Mouse (Mus musculus) CH12.LX (cell line): Measurements from ENCODE around the gene Atp6ap1l. TPM values are rescaled to one million over a fixed set of nuclear protein-coding genes. Genes with fewer than 3 reads are reported as not detected.

ENCODE experiments used
- DNase-seq: peaks from one replicate; pipeline ENCODE4 v3.0.0-alpha.2; 2013; ENCODE audit errors: extremely low read depth
- H3K27ac ChIP-seq: 2 replicates; pipeline ENCODE4 v1.5.1; 2012; ENCODE audit warnings: low read depth, mild to moderate bottlenecking, control low read depth, moderate library complexity; ENCODE audit not compliant: insufficient read depth
- H3K27me3 ChIP-seq: replicated peaks from 2 replicates; pipeline ENCODE3; 2012; ENCODE audit warnings: inconsistent platforms
- H3K36me3 ChIP-seq, 2 experiments: replicated peaks in 1 of 2; 2 replicates each; pipeline versions ENCODE3 to v1.6.1; 2012; ENCODE audit warnings: inconsistent platforms in 1 of 2, low read length in 1 of 2, mild to moderate bottlenecking in 1 of 2, mixed read lengths in 1 of 2, moderate library complexity in 1 of 2; ENCODE audit not compliant: control insufficient read depth in 1 of 2, insufficient read depth in 1 of 2
- H3K4me1 ChIP-seq, 2 experiments: 2 replicates each; pipeline ENCODE4 v1.6.1; 2012; ENCODE audit warnings: inconsistent platforms in 1 of 2, moderate library complexity in 1 of 2; ENCODE audit not compliant: insufficient read depth in 2 of 2, control insufficient read depth in 1 of 2
- H3K4me2 ChIP-seq: 2 replicates; pipeline ENCODE4 v1.6.1; 2012; ENCODE audit warnings: low read depth, mild to moderate bottlenecking, control low read depth; ENCODE audit not compliant: poor library complexity, insufficient read depth, severe bottlenecking
- H3K4me3 ChIP-seq, 3 experiments: fragments of 150-350 bp in 1 of 3; sonication (generic) in 1 of 3; replicated peaks in 1 of 3; 2 replicates each; pipeline versions ENCODE3 to v1.5.1; 2011 to 2012; ENCODE audit warnings: low read depth in 2 of 3, low read length in 2 of 3, mild to moderate bottlenecking in 2 of 3, moderate library complexity in 2 of 3, control low read depth in 1 of 3, improper control_type of control experiment in 1 of 3, inconsistent platforms in 1 of 3, mixed read lengths in 1 of 3; ENCODE audit not compliant: poor library complexity in 1 of 3
- H3K79me2 ChIP-seq: replicated peaks from 2 replicates; pipeline ENCODE4 v1.6.1; 2012; ENCODE audit warnings: mild to moderate bottlenecking, moderate library complexity; ENCODE audit not compliant: control insufficient read depth, poor library complexity, insufficient read depth, severe bottlenecking; ENCODE audit errors: extremely low read depth
- H3K9ac ChIP-seq: 2 replicates; pipeline ENCODE4 v1.6.1; 2012; ENCODE audit warnings: low read depth, mild to moderate bottlenecking, control low read depth, moderate library complexity; ENCODE audit not compliant: insufficient read depth
- H3K9me3 ChIP-seq: replicated peaks from 2 replicates; pipeline ENCODE3; 2012; ENCODE audit warnings: low read length, inconsistent platforms, mixed read lengths
- CHD1 ChIP-seq: IDR thresholded peaks from 2 replicates; pipeline ENCODE4 v1.6.1; 2012; ENCODE audit warnings: low read depth, low read length, improper control_type of control experiment, inconsistent platforms
- CTCF ChIP-seq, 2 experiments: IDR thresholded peaks in 1 of 2; conservative IDR thresholded peaks in 1 of 2; 2 replicates each; pipeline ENCODE4 v1.5.1; 2011 to 2012; ENCODE audit warnings: low read depth in 2 of 2, low read length in 2 of 2, improper control_type of control experiment in 1 of 2, inconsistent platforms in 1 of 2, mild to moderate bottlenecking in 1 of 2, moderate library complexity in 1 of 2
- E2F4 ChIP-seq: IDR thresholded peaks from 2 replicates; pipeline ENCODE4 v1.6.1; 2011; ENCODE audit warnings: low read depth, low read length, improper control_type of control experiment; ENCODE audit not compliant: insufficient replicate concordance
- ETS1 ChIP-seq: conservative IDR thresholded peaks from 2 replicates; pipeline ENCODE4 v1.6.1; 2012; ENCODE audit warnings: low read depth, mild to moderate bottlenecking, inconsistent platforms, low read length, improper control_type of control experiment, moderate library complexity
- GABPA ChIP-seq: IDR thresholded peaks from 2 replicates; pipeline ENCODE4 v1.6.1; 2012; ENCODE audit warnings: low read depth, low read length, improper control_type of control experiment, inconsistent platforms; ENCODE audit not compliant: insufficient replicate concordance
- HCFC1 ChIP-seq: IDR thresholded peaks from 2 replicates; pipeline ENCODE4 v1.6.1; 2012; ENCODE audit warnings: low read depth, mild to moderate bottlenecking, inconsistent platforms, low read length, improper control_type of control experiment
- JUN ChIP-seq: IDR thresholded peaks from 2 replicates; pipeline ENCODE4 v1.6.1; 2011; ENCODE audit warnings: low read depth, mild to moderate bottlenecking, low read length, improper control_type of control experiment, moderate library complexity; ENCODE audit not compliant: insufficient read depth
- JUND ChIP-seq: conservative IDR thresholded peaks from 2 replicates; pipeline ENCODE4 v1.6.1; 2011; ENCODE audit warnings: low read depth, low read length, improper control_type of control experiment
- KAT2A ChIP-seq: IDR thresholded peaks from 2 replicates; pipeline ENCODE4 v1.6.1; 2012; ENCODE audit warnings: low read length, improper control_type of control experiment, inconsistent platforms; ENCODE audit not compliant: insufficient replicate concordance
- MAFK ChIP-seq: IDR thresholded peaks from 2 replicates; pipeline ENCODE4 v1.6.1; 2011; ENCODE audit warnings: low read length, improper control_type of control experiment; ENCODE audit not compliant: insufficient replicate concordance
- MAZ ChIP-seq: IDR thresholded peaks from 2 replicates; pipeline ENCODE4 v1.6.1; 2012; ENCODE audit warnings: low read depth, mild to moderate bottlenecking, inconsistent platforms, low read length, improper control_type of control experiment, moderate library complexity
- MXI1 ChIP-seq: IDR thresholded peaks from 2 replicates; pipeline ENCODE4 v1.6.1; 2011; ENCODE audit warnings: mild to moderate bottlenecking, low read depth, low read length, improper control_type of control experiment
- MYC ChIP-seq: IDR thresholded peaks from 2 replicates; pipeline ENCODE4 v1.6.1; 2011; ENCODE audit warnings: low read depth, mild to moderate bottlenecking, improper control_type of control experiment, low read length
- NELFE ChIP-seq: IDR thresholded peaks from 2 replicates; pipeline ENCODE4 v1.6.1; 2011; ENCODE audit warnings: low read depth, low read length, improper control_type of control experiment
- NRF1 ChIP-seq: IDR thresholded peaks from 2 replicates; pipeline ENCODE4 v1.6.1; 2014; ENCODE audit warnings: low read depth, mild to moderate bottlenecking, inconsistent platforms, low read length, improper control_type of control experiment, moderate library complexity
- PAX5 ChIP-seq: IDR thresholded peaks from 2 replicates; pipeline ENCODE4 v1.6.1; 2012; ENCODE audit warnings: low read length, inconsistent platforms, mixed read lengths
- POLR2A ChIP-seq: IDR thresholded peaks from 2 replicates; pipeline ENCODE4 v1.6.1; 2011; ENCODE audit warnings: low read depth, mild to moderate bottlenecking, improper control_type of control experiment, low read length
- RAD21 ChIP-seq: IDR thresholded peaks from 2 replicates; pipeline ENCODE4 v1.6.1; 2011; ENCODE audit warnings: low read depth, mild to moderate bottlenecking, low read length, improper control_type of control experiment, moderate library complexity
- SMC3 ChIP-seq: IDR thresholded peaks from 2 replicates; pipeline ENCODE4 v1.6.1; 2011; ENCODE audit warnings: low read depth, low read length, improper control_type of control experiment
- TBP ChIP-seq: conservative IDR thresholded peaks from 2 replicates; pipeline ENCODE4 v1.6.1; 2011; ENCODE audit warnings: low read depth, low read length, improper control_type of control experiment
- UBTF ChIP-seq: IDR thresholded peaks from 2 replicates; pipeline ENCODE4 v1.6.1; 2012; ENCODE audit warnings: low read depth, mild to moderate bottlenecking, inconsistent platforms, low read length, improper control_type of control experiment, moderate library complexity
- USF2 ChIP-seq: conservative IDR thresholded peaks from 2 replicates; pipeline ENCODE4 v1.6.1; 2011; ENCODE audit warnings: low read depth, low read length, improper control_type of control experiment
- ZC3H11A ChIP-seq: IDR thresholded peaks from 2 replicates; pipeline ENCODE4 v1.6.1; 2012; ENCODE audit warnings: low read depth, mild to moderate bottlenecking, inconsistent platforms, low read length, improper control_type of control experiment
- ZKSCAN1 ChIP-seq: IDR thresholded peaks from 2 replicates; pipeline ENCODE4 v1.6.1; 2012; ENCODE audit warnings: low read depth, inconsistent platforms, low read length, improper control_type of control experiment, borderline replicate concordance
- dilution Hi-C: fragments of 300-500 bp; cut with MboI; formaldehyde crosslinking; loops from 2 replicates; pipeline ENCODE4 v1.14.3; 2020; ENCODE audit warnings: low sequenced_read_pairs; ENCODE audit not compliant: extremely low pct_unique_long_range_greater_than_20kb, extremely low pct_ligation_motif_present
- in situ Hi-C: fragments of 300-500 bp; cut with MboI; formaldehyde crosslinking; loops from 3 replicates; pipeline ENCODE4 v1.14.3; 2019; ENCODE audit warnings: low sequenced_read_pairs, low pct_ligation_motif_present, low pct_unique_long_range_greater_than_20kb, mixed read lengths
- polyA plus RNA-seq: library from polyadenylated mRNA; unstranded; fragments of >175 nt; gene quantifications from 2 replicates; pipeline ENCODE4 v1.2.1, GENCODE M21; 2012; ENCODE audit warnings: low read depth; ENCODE audit not compliant: insufficient read length
- total RNA-seq, 2 experiments: library from RNA; depleted of rRNA; stranded (reverse); fragments of 300-350 nt in 1 of 2; fragments of >200 nt in 1 of 2; gene quantifications; 2 replicates each; pipeline ENCODE4 v1.2.3; 2012 to 2014

Atp6ap1l gene
- total and polyA plus RNA-seq, 3 experiments = not detected

DNA sequence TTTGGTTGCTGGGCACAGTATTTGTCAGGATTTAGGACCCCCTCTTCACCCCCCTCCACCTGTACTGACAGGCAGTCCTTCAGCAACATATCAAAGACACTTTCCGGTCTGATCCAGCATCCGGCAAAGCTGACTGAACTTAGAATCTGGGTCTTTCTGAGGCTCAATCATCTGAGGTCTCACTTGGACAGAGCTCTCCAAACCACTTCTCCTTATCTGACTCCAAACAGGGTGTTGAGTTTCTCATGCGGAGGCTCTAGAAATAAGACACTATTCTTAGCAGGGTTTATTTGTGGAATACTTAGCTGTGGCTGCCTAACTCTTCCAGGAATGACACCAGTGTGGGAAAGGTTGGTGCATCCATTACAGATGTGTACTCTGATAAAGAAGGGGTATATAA is 43.0 kb downstream of the Atp6ap1l start:
- no peak for TF ChIP-seq POLR2A
- TF ChIP-seq KAT2A = no peak
- no peak for TF ChIP-seq MXI1
- TF ChIP-seq JUND = no peak
- TF ChIP-seq NELFE = no peak
- no peak for TF ChIP-seq CHD1
- TF ChIP-seq GABPA = no peak
- TF ChIP-seq SMC3 = no peak
- no peak for TF ChIP-seq JUN
- no peak for TF ChIP-seq ZKSCAN1
- TF ChIP-seq RAD21 = no peak
- TF ChIP-seq ZC3H11A = no peak
- no peak for TF ChIP-seq HCFC1
- TF ChIP-seq USF2 = no peak
- no peak for TF ChIP-seq MYC
- no peak for TF ChIP-seq UBTF
- no peak for TF ChIP-seq PAX5
- TF ChIP-seq CTCF (conservative IDR thresholded peaks at IDR 0.05 in 1 of 2, IDR thresholded peaks at IDR 0.05 in 1 of 2; ENCODE audit: low read depth in 2 of 2, low read length in 2 of 2) = no peak
- no peak for DNase-seq
- Histone ChIP-seq H3K4me3 (no peak overlapping the region), H3K4me2 (no peak overlapping the region), H3K79me2 (no peaks in the 10 kb centered on the region), H3K4me1 (no peaks in the 10 kb centered on the region), H3K27me3 (no peaks in the 10 kb centered on the region), H3K9me3 (no peaks in the 10 kb centered on the region), H3K9ac (no peak overlapping the region), H3K27ac (no peak overlapping the region), H3K36me3 (no peaks in the 10 kb centered on the region)
- in situ Hi-C loops = no loop called here
- dilution Hi-C loops = no loop called here

DNA sequence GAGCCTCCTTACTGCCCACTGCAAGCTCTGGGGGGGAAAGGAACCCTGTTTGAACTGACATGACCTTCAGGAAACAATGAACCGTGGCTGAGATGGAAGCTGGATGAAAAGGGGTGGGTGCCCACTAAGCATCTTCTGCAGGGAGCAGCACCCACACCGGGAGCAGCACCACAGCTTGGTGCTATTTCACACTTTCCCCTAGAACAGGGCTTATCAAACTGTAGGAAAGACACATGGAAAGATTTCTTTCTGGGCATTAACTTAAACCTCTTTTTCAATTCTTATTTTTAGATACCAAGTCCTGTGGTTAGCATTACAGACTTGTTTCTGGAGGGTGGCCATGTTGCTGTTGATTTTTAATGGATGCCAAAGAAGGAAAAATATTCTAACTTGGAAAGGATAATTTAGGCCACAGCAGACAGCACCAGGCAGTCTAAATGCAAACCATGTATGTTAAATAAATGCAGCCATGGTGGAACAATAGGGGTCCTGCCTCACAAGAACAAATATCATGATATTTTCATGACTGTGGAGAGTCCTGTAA is 44.2 kb downstream of the Atp6ap1l start:
- TF ChIP-seq RAD21 (no peak), NELFE (no peak), KAT2A (no peak), JUND (no peak), TBP (no peak), E2F4 (no peak), GABPA (no peak), JUN (no peak), ETS1 (no peak), POLR2A (no peak), MYC (no peak), MXI1 (no peak), MAZ (no peak), NRF1 (no peak), SMC3 (no peak), MAFK (no peak)
- dilution Hi-C loops = no loop called here
- Histone ChIP-seq H3K27ac (no peak overlapping the region), H3K27me3 (no peaks in the 10 kb centered on the region), H3K4me3 (no peak overlapping the region), H3K4me2 (no peak overlapping the region), H3K9me3 (no peaks in the 10 kb centered on the region), H3K4me1 (no peaks in the 10 kb centered on the region), H3K36me3 (no peaks in the 10 kb centered on the region), H3K79me2 (no peaks in the 10 kb centered on the region), H3K9ac (no peak overlapping the region)
- in situ Hi-C loops = no loop called here
- no peak for DNase-seq
